Mouse (Mus musculus): ENCODE measurements at regions not wholly inside any gene's neighbourhood (a gene's known extent, or its start where the extent isn't known, plus 50 kb on each side); places are given as distances from the start of the nearest gene placed in this dataset.

DNA sequence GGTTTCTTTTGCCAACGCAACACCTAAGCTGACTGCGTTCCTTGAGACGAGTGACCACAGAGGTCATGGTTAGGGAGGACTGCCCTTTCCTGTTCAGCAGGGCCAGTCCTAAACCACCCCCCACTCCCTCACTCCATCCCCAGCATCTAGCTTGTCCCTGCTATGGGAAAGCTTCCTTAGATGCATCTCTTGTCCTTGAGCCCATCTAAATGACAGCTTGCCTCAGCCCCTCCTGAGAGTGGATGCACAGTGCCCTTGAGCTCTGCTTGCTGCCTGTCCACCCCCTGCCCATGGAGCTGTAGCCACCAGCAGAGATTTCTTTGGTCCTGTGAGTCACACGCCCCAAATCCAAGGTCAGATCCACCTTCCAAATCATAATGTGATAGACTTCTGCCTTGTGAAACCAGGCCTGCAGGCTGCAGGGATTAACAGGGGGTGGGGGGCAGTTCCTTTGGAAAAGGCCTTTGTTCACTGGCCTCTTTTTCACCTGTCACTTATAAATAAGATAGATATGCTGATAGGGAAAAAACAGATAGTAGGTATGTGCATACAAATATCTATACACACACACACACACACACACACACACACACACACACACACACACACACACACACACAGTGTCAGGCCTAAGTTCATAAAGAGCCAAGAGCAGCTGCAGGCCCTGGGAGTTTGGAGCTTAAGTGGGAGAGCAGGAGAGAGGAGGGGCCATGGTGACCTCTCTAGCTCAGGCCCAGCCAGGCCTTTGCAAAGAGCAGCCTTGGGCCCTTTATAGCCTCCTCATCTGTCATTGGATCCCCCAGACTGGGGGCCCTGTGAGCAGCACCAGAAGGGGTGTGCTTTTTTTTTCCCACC is 56.4 kb upstream of the Adra2c start:
- Histone ChIP-seq H3K4me3 (ENCODE audit: low read depth, low read length) (no peak overlapping the region), H3K27ac (ENCODE audit: low read depth) (no peak overlapping the region), H3K27me3 (ENCODE audit: control insufficient read depth, insufficient read depth, low read length) (no peaks in the 10 kb centered on the region), H3K9me3 (replicated peaks; ENCODE audit: control insufficient read depth, low read length) (no peaks in the 10 kb centered on the region), H3K9ac (replicated peaks; ENCODE audit: low read depth, low read length) (no peak overlapping the region), H3K4me1 (ENCODE audit: control insufficient read depth, insufficient read depth) (no peaks in the 10 kb centered on the region), H3K4me2 (ENCODE audit: low read depth, low read length) (no peak overlapping the region), H3K36me3 (replicated peaks; ENCODE audit: control insufficient read depth, insufficient read depth, low read length) (no peaks in the 10 kb centered on the region)
- WGBS: 82% methylated on average over 4 of the region's 4 CpGs
- DNase-seq (ENCODE audit: low spot score): no peak
- no peak for ATAC-seq (ENCODE audit: insufficient read depth, low read depth)
- TF ChIP-seq CTCF (IDR thresholded peaks at IDR 0.05; ENCODE audit: low read depth) (no peak), EP300 (IDR thresholded peaks at IDR 0.05; ENCODE audit: low read depth) (no peak)

DNA sequence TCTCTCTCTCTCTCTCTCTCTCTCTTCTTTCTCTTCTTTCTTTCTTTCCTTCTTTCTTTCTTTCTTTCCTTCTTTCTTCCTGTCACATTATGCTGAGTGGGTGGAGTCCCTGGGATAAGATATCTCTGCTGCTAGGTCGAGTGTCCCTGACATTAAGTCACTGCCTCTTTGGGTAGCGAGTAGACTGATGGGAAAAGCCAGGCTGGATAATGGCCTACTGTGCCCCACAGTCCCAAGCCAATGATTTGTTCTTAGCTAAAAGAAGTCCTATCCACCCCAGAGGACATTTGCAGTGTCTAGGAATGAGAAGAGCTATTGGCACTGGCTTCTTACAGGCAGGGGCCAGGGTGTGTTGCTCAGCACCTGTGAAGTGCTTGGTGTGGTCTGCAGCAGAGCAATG is 61.8 kb upstream of the Adra2c start:
- H3K9me3 ChIP-seq (replicated peaks; ENCODE audit: control insufficient read depth, low read length): no peaks in the 10 kb centered on the region
- no peak for TF ChIP-seq CTCF (IDR thresholded peaks at IDR 0.05; ENCODE audit: low read depth)
- no peak for TF ChIP-seq EP300 (IDR thresholded peaks at IDR 0.05; ENCODE audit: low read depth)
- WGBS: 20% methylated on average over 2 of the region's 2 CpGs

DNA sequence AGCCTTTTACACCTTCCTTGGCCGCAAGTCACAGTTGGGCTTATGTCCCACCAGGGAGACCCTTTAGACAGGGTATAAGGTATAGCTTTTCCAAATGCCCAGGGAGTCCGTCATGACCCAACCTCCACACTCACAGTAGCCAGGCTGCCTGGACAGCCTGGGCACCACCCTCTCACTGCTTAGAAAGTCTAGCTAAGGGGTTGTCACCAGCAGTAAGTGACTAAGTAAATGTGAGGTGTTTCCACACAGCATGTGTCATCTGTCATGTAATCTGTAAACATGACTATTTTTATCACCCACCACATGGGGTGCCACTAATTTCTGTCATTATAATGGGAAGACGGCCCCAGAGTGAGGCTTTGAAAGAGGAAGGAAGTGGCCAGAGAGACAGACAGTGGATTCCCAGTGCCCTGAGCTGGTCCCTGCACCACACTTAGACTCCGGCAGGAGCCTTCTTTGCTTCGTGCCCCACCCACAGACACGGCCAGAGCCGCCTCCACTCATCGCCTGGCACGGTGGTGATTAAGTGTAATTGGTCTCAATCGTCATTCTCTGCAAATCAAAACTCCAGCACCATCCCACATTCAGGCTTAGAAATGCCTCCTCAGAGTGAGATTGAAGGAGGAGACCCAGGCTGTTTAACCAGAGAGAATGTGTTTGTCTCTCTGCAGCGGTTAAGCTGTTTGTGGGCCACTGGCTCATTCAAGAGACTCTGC is 62.5 kb upstream of the Adra2c start:
- no peaks in the 10 kb centered on the region for H3K9me3 ChIP-seq (replicated peaks; ENCODE audit: control insufficient read depth, low read length)
- 31% methylated on average over 11 of the region's 11 CpGs for WGBS
- H3K36me3 ChIP-seq (replicated peaks; ENCODE audit: control insufficient read depth, insufficient read depth, low read length): no peaks in the 10 kb centered on the region
- DNase-seq (ENCODE audit: low spot score): peak; percentile 41
- no peak overlapping the region for H3K9ac ChIP-seq (replicated peaks; ENCODE audit: low read depth, low read length)
- ATAC-seq (ENCODE audit: insufficient read depth, low read depth): peak; percentile 70
- H3K27me3 ChIP-seq (ENCODE audit: control insufficient read depth, insufficient read depth, low read length): no peaks in the 10 kb centered on the region
- H3K4me2 ChIP-seq (ENCODE audit: low read depth, low read length): no peak overlapping the region
- TF ChIP-seq CTCF (IDR thresholded peaks at IDR 0.05; ENCODE audit: low read depth): no peak
- no peak for TF ChIP-seq EP300 (IDR thresholded peaks at IDR 0.05; ENCODE audit: low read depth)
- H3K4me1 ChIP-seq (ENCODE audit: control insufficient read depth, insufficient read depth): peaks cover 5% of the 10 kb centered on the region; the same call in 1 of the 2 replicates
- H3K27ac ChIP-seq (ENCODE audit: low read depth): 0 out of 2 replicates have a peak overlapping the region, but pooled peaks have one; percentile 2
- no peak overlapping the region for H3K4me3 ChIP-seq (ENCODE audit: low read depth, low read length)

More for the DNA sequence above, 61.8 kb upstream of the Adra2c start:
- DNase-seq (ENCODE audit: low spot score): no peak
- Histone ChIP-seq H3K36me3 (replicated peaks; ENCODE audit: control insufficient read depth, insufficient read depth, low read length) (no peaks in the 10 kb centered on the region), H3K4me2 (ENCODE audit: low read depth, low read length) (no peak overlapping the region), H3K4me1 (ENCODE audit: control insufficient read depth, insufficient read depth) (peaks cover 5% of the 10 kb centered on the region; the same call in 1 of the 2 replicates), H3K27me3 (ENCODE audit: control insufficient read depth, insufficient read depth, low read length) (no peaks in the 10 kb centered on the region), H3K9ac (replicated peaks; ENCODE audit: low read depth, low read length) (no peak overlapping the region), H3K4me3 (ENCODE audit: low read depth, low read length) (no peak overlapping the region), H3K27ac (ENCODE audit: low read depth) (no peak overlapping the region)
- no peak for ATAC-seq (ENCODE audit: insufficient read depth, low read depth)

DNA sequence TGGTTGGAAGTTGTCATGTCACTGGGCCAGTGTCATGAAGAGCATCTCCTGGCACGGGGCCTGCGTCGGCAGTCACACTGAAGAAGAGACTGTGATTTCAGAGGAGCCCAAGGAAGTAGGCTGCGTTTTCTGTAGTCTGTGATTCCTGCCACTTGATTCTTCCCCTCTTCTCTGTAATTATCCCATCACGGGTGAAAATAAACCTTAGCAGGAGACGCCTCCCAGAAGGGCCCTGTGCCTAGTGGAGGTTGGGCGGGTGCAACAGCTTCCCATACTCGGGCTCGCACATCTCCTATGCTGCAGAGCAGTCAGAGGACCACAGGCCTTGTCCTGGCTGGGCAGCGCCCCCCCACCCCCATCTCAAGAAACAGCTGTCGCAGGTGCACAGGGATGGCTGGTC is 63.1 kb upstream of the Adra2c start:
- Histone ChIP-seq H3K9me3 (replicated peaks; ENCODE audit: control insufficient read depth, low read length) (no peaks in the 10 kb centered on the region), H3K4me1 (ENCODE audit: control insufficient read depth, insufficient read depth) (peaks cover 5% of the 10 kb centered on the region; the same call in 1 of the 2 replicates), H3K36me3 (replicated peaks; ENCODE audit: control insufficient read depth, insufficient read depth, low read length) (no peaks in the 10 kb centered on the region), H3K27ac (ENCODE audit: low read depth) (no peak overlapping the region), H3K4me2 (ENCODE audit: low read depth, low read length) (no peak overlapping the region), H3K4me3 (ENCODE audit: low read depth, low read length) (no peak overlapping the region), H3K27me3 (ENCODE audit: control insufficient read depth, insufficient read depth, low read length) (no peaks in the 10 kb centered on the region), H3K9ac (replicated peaks; ENCODE audit: low read depth, low read length) (no peak overlapping the region)
- 88% methylated on average over 11 of the region's 11 CpGs for WGBS
- TF ChIP-seq EP300 (IDR thresholded peaks at IDR 0.05; ENCODE audit: low read depth): no peak
- TF ChIP-seq CTCF (IDR thresholded peaks at IDR 0.05; ENCODE audit: low read depth): no peak
- ATAC-seq (ENCODE audit: insufficient read depth, low read depth): no peak
- no peak for DNase-seq (ENCODE audit: low spot score)

DNA sequence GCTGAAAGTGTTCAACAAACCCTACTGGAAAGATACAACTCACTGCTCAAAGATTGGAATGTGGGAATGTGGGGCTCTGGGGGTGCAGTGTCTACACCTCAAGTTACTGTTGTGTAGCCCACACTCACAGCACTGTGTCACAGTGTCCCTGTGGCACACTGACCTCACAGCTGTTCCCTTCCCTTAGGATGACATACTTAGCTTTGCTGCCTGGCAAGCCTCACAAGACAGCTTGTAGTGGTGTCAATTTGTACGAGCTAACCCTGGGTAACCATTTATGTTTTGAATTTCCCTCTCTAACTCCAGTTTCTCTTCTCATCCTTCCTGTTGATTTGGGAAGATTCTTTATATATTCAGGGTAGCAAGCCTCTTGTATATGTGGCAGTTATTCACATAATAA is 68.8 kb upstream of the Adra2c start:
- H3K27me3 ChIP-seq (ENCODE audit: control insufficient read depth, insufficient read depth, low read length): no peaks in the 10 kb centered on the region
- 24% methylated on average over 1 of the region's 1 CpGs for WGBS
- ATAC-seq (ENCODE audit: insufficient read depth, low read depth) (peak; percentile 64; the same call in 1 of the 2 replicates), DNase-seq (ENCODE audit: low spot score) (no peak)
- H3K4me1 ChIP-seq (ENCODE audit: control insufficient read depth, insufficient read depth): no peaks in the 10 kb centered on the region
- H3K36me3 ChIP-seq (replicated peaks; ENCODE audit: control insufficient read depth, insufficient read depth, low read length): no peaks in the 10 kb centered on the region
- no peak for TF ChIP-seq EP300 (IDR thresholded peaks at IDR 0.05; ENCODE audit: low read depth)
- no peak for TF ChIP-seq CTCF (IDR thresholded peaks at IDR 0.05; ENCODE audit: low read depth)
- H3K9ac ChIP-seq (replicated peaks; ENCODE audit: low read depth, low read length): no peak overlapping the region
- no peak overlapping the region for H3K4me2 ChIP-seq (ENCODE audit: low read depth, low read length)
- no peak overlapping the region for H3K27ac ChIP-seq (ENCODE audit: low read depth)
- no peak overlapping the region for H3K4me3 ChIP-seq (ENCODE audit: low read depth, low read length)
- no peaks in the 10 kb centered on the region for H3K9me3 ChIP-seq (replicated peaks; ENCODE audit: control insufficient read depth, low read length)
